Mouse (Mus musculus) monocyte, adult 2 months (primary cell): ENCODE data around the gene Otud3.
A peak's percentile ranks its signal among the peaks of the same experiment; 100 is the strongest.

Experiments
- DNase-seq, 2 experiments: peaks; one replicate each; pipeline ENCODE4 v3.0.0; 2022; ENCODE audit warnings: low spot score in 2 of 2, low read depth in 1 of 2

Gene Otud3

GRCm38 (mm10) chr4:138855092-138855632 is 58.6 kb downstream of the Otud3 start:
- no peak for DNase-seq

- no peak for DNase-seq
These were observed 60.8 kb downstream of the Otud3 start for GRCm38 (mm10) chr4:138852961-138853360.

- peak in 1 of 2 experiments; percentile 41 for DNase-seq
These were observed 62.3 kb downstream of the Otud3 start for GRCm38 (mm10) chr4:138851463-138851862.
